Mouse (Mus musculus) right cerebral cortex, postnatal 36 days (tissue): ENCODE results near the gene AF067063.
A peak's percentile ranks its signal among the peaks of the same experiment; 100 is the strongest.
"Not testable (repeated sequence)": the region's sequence is repeated elsewhere in the genome, so short reads cannot be mapped to it uniquely, and the experiment has no call there.

Experiments used
- DNase-seq, 2 experiments: peaks; one replicate each; pipeline ENCODE4 v3.0.0; 2022; ENCODE audit warnings: low spot score in 2 of 2, mixed read lengths in 1 of 2

Gene AF067063

GRCm38 (mm10) chr13:119830116-119830515, at the start of gene AF067063:
Gene AF067063 (minus strand): TSS chr13:119830216.
- not testable (repeated sequence) for DNase-seq

DNA sequence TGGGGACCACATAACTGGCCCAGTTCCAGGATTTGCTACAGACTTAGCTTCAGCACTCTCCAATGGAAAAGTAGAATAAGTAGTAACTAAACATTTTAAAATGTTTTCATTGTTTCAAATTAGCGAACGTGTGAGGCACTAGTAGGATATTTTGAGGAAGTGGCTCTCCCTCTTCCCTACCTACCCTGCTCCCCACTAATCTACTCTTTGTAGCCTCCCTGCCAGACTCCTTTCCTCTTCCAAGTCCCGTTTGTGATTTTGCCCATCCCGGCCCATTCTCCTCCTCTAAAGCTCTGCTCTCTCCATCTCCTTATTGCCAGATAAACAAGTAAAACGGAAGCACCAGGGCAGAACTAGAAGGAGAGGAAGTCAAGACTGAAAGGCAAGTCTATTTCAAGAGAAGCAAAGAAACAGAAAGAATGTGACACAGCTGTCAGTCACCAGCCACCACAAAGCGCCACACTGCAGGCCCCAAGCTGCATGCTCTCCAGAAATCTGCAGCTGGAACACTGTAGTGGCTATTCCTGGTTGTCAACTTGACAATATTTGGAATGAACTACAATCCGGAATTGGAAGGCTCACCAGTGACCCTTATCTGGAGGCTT, 34.5 kb upstream of the AF067063 start:
- not testable (repeated sequence) for DNase-seq

- DNase-seq: not testable (repeated sequence)
Measured at GRCm38 (mm10) chr13:119862399-119862798, 32.4 kb upstream of the AF067063 start.

GRCm38 (mm10) chr13:119839982-119840381, 10.0 kb upstream of the AF067063 start:
- DNase-seq: not testable (repeated sequence)

- DNase-seq: not testable (repeated sequence)
Measured at GRCm38 (mm10) chr13:119837719-119838337, 7.8 kb upstream of the AF067063 start.

DNA sequence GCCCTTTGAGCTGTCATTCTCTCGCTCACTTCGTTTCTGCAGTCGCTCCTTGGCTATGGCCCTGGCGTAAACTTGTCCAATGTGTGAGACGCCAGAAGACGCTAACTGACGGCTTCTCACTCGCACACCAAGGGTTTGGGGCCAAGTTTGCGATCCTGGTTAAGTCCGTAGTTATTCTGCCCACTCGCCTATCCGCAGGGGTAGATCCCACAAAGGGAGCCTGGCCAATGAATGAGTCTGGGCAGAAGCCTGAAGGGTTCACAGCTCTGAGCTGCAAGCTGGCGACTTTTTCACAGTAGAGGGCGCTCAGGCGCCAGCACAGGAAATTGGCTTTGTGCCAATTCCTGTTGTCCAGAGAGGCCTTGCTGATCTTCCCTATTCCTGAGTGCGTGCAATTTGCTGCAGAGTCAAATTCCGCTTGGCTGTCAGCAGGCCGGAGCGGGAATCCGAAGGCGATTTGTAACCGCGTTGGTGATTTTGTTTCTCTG, 6.4 kb upstream of the AF067063 start:
- DNase-seq: not testable (repeated sequence)

GRCm38 (mm10) chr13:119835320-119836056, 5.5 kb upstream of the AF067063 start, which contains the start of gene D13Ertd608e:
Gene D13Ertd608e (plus strand): TSS chr13:119836006.
- not testable (repeated sequence) for DNase-seq

DNA sequence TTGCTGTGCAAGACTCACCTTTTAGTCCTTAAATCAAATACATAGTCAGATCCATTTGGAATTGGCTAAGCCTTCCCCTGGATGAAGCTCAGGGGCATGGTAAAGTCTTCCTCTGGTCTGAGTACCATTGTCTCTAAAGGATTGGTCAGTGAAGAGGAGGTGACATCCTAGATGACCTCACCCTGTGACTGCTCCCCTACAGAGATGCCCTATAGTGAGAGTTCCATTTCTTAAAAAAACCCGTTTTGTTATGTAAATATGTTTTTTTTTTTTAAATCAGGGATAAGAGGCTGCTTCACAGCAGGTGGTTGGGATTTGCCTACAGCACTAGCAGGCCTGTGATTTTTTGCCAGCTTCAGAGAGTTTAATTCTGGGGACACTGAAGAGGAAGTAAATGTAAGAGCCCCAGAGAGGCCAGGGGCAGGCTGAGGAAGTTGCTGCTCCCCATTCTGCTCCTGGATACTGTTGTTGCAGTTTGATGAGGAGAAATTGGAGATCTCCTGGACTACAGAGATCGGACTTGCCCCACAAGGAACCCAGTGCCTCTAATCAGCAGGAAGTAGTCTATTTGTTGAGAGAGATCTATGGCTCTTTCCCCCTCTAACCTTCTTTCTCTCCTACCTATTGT, 12.3 kb downstream of the AF067063 start:
- no peak for DNase-seq

DNA sequence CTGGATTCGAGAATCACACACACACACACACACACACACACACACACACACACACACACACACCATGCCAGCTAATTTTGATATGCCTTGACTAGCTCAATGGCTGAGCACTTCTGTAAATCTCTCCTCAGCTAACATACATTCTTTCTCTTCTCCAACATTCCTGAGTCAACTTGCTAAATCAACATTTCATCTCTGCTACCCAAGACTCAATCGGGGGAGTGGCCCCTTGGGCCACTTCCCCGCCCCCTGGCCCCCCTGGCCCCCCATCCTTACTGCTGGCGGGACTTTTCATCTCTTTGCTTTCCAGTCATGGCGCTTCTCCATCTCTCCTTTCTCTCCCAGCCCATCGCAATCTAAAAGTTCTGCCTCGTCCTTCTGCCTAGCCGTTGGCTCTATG, 13.2 kb downstream of the AF067063 start:
- DNase-seq: no peak

GRCm38 (mm10) chr13:119810031-119810430, 20.0 kb downstream of the AF067063 start:
- no peak for DNase-seq

DNA sequence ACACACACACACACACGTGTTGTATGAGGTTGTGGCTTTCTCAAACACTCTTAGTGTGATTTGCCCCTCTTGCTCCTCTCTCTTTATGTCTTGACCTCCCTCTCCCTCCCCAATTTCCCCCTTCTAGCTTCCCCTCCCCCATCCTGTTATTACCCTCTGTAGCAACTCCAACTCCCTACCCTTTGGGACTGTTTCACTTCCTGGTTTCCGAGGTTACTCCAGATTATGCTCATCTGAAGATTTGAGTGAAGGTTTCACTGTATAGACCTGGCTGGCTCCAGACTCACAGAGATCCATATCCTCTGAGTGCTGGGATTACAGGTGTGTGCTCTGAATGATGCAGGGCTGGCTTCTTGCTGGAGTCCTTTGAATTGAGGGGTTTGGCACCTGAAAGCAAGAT, 21.1 kb downstream of the AF067063 start:
- DNase-seq: no peak

GRCm38 (mm10) chr13:119797656-119798055, 32.4 kb downstream of the AF067063 start:
- no peak for DNase-seq

DNA sequence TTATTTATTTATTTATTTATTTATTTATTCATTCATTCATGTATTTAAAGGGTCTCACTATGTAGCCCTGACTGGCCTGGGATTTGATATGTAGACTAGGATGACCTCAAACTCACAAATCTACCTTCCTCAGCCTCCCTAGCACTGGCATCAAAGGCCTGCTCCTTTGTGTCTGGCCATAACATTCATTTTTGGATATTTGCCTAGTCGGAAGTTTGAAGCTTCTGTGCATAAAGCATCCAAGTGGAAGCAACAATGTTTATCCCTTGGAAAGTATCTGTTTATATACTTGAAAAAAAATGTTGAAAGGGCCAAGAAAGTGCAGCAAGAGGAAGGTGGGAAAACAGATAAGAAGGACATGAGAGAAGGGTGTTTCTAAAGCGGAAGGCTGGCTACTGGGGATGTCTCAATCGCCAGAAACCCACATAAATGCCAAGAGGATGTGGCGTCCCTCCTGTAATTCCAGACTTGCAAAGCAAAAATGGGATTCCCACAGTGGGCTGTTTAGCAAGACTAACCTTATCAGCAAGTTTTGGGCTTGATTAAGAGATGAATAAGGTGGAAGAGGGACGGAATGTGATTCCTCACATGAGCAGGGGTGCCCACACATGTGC, 37.1 kb downstream of the AF067063 start:
- no peak for DNase-seq

GRCm38 (mm10) chr13:119791580-119792135, 38.4 kb downstream of the AF067063 start:
- no peak for DNase-seq

DNA sequence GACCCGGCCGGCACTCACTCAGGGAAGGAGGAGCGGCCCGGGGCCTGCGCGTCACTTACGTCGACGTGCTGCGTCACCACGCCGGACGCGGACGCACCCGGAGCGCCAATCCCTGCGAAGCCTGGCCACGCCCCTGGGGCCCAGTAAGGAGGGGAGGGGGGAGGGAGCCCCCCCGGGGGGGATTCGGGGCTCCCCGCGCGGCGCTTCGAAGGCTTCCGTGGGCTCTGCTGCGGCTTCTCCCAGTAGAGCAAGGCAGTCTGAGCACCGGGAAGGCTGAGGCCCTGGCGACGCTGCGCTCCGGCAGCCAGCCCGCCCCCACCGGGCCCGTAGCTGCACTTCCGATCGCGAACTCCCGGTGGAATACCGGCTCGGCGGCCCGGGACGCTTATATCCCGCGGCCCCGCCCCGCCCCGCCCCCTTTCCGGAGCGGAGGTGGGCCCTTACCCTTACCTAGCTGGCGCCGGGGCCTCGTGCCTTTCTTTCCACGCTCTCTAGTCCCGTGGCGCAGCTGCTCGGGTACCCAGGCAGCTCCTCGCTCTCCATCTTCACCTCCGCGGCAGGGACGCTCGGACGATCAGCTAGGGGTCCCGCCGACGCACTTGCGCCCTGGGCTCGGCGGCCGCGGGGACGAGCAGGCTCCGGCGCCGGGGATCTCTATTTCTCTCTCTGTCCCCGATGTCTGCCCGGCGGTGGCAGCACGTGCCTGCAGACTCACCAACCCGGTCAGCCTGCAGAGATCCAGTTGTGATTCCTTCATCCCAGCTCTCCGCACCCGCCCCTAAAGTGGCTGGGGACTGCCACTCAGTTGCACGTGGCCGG, 39.0 kb downstream of the AF067063 start, which contains the start of gene Zfp131:
TSS of gene Zfp131 (minus strand) at position 129 of the 819 bp plus-strand sequence.
- peak; percentile 93 for DNase-seq

DNA sequence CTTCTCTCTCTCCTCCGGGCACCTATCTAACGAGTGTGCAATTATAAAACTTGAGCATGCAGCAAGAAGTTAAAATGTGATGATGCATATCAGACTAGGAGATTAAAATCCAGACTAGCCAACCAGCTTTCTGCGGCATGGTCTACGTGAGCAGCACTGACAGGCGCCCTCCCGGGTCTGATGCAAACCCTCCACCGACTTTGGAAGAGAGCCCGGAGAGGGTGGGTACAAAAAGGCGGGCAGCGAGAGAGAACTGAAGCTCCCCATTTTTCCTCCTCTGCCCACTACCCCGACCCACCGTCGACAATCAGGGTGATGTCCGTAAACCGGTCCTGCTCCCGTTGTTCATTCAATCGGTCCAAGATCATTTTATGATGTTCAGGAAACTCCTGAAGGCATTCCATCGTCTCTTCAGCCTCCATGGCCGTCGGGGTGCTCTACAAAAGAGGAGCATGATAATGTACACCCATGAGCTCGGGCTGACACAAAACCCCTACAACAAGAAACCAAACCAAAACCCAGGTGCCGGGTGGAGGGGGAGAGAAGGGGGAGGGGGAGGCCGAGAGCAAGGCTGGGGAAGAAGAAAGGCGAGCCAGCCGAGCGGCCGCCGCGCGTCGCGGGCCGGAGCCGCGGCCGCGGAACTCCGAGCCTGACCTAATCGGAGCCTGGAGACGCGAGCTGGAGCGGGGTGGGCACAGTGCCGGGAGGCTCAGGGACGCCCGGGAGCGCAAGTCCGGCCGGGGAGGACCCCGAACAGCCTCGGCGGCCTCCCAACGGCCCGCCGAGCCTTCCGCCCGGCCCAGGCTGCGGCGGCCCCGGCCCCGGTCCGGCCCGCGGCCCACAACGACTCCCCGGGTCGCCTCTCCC, 39.9 kb downstream of the AF067063 start:
- peak; percentile 36 to 61 for DNase-seq

DNA sequence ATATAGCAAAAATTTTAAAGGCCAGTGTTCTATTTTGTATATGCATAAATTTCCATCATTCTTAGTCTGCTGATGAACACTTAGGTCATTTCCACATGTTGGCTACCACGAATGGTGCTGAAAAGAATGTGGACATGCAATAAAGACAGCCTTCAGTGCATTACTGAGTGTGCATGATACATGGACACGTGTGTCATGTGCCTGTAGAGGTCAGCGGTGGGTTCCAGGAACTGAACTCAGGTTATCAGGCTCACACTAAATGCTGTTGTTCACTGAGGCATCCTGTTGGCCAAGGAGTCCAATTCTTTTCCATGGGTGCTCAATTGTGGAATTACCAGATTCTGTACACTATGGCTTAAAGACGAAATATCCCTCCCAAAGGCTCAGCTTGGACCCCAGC, 46.4 kb downstream of the AF067063 start:
- no peak for DNase-seq
